Mouse (Mus musculus) lung, adult 2 months (tissue): ENCODE data around the gene Rgn.

Experiments used
- CTCF ChIP-seq: fragments of 200-500 bp; IDR thresholded peaks from 2 replicates; pipeline ENCODE4 v1.5.1; 2011; ENCODE audit warnings: mild to moderate bottlenecking, low read length, control low read depth; ENCODE audit not compliant: insufficient read depth
- POLR2A ChIP-seq: fragments of 200-500 bp; IDR thresholded peaks from 2 replicates; pipeline ENCODE4 v1.6.1; 2011; ENCODE audit warnings: low read depth, mild to moderate bottlenecking, control low read depth, low read length, borderline replicate concordance; ENCODE audit errors: extremely low read depth

- TF ChIP-seq CTCF (no peak), POLR2A (no peak)
These were observed 2.6 kb downstream of the Rgn start for GRCm38 (mm10) chrX:20552199-20552598.
